Mouse (Mus musculus) monocyte, adult 2 months (primary cell): Measurements from ENCODE around the gene Agbl3.

Experiments
- DNase-seq, 2 experiments: peaks; one replicate each; pipeline ENCODE4 v3.0.0; 2022; ENCODE audit warnings: low spot score in 2 of 2, low read depth in 1 of 2

Gene Agbl3

GRCm38 (mm10) chr6:34872871-34873270 lies 92.6 kb downstream of the Agbl3 start:
- DNase-seq: no peak

GRCm38 (mm10) chr6:34874101-34874921 lies 94.1 kb downstream of the Agbl3 start:
- no peak for DNase-seq

GRCm38 (mm10) chr6:34875268-34875761 lies 95.1 kb downstream of the Agbl3 start:
- DNase-seq: peak in 1 of 2 experiments; percentile 61

- no peak for DNase-seq
Measured at GRCm38 (mm10) chr6:34875966-34876834, 96.0 kb downstream of the Agbl3 start.

GRCm38 (mm10) chr6:34876835-34877156 lies 96.6 kb downstream of the Agbl3 start:
- DNase-seq: no peak

- peak; percentile 76 to 88 for DNase-seq
Measured at GRCm38 (mm10) chr6:34877509-34878321, 97.5 kb downstream of the Agbl3 start, which contains the start of gene Cyren. Cyren (minus strand) TSS chr6:34878060.

GRCm38 (mm10) chr6:34879101-34879740 lies 99.0 kb downstream of the Agbl3 start:
- no peak for DNase-seq

- DNase-seq: no peak
Measured at GRCm38 (mm10) chr6:34879911-34880475, 99.8 kb downstream of the Agbl3 start.

- no peak for DNase-seq
Measured at GRCm38 (mm10) chr6:34884724-34885123, 104.5 kb downstream of the Agbl3 start.

- no peak for DNase-seq
Measured at GRCm38 (mm10) chr6:34887131-34887850, 107.1 kb downstream of the Agbl3 start.

- no peak for DNase-seq
Measured at GRCm38 (mm10) chr6:34889185-34889584, 109.0 kb downstream of the Agbl3 start.

GRCm38 (mm10) chr6:34895569-34895968 lies 115.3 kb downstream of the Agbl3 start:
- DNase-seq: no peak

GRCm38 (mm10) chr6:34896168-34896780 lies 116.0 kb downstream of the Agbl3 start:
- no peak for DNase-seq

GRCm38 (mm10) chr6:34899127-34899526 lies 118.9 kb downstream of the Agbl3 start:
- DNase-seq: no peak

GRCm38 (mm10) chr6:34900990-34901389 lies 120.8 kb downstream of the Agbl3 start:
- no peak for DNase-seq

GRCm38 (mm10) chr6:34901911-34902444 lies 121.7 kb downstream of the Agbl3 start:
- no peak for DNase-seq

GRCm38 (mm10) chr6:34902578-34902977 lies 122.3 kb downstream of the Agbl3 start:
- no peak for DNase-seq

- DNase-seq: no peak
Measured at GRCm38 (mm10) chr6:34903441-34903840, 123.2 kb downstream of the Agbl3 start.

- DNase-seq: no peak
Measured at GRCm38 (mm10) chr6:34903851-34904250, 123.6 kb downstream of the Agbl3 start.
